Mouse (Mus musculus): ENCODE measurements at regions not wholly inside any gene's neighbourhood (a gene's known extent, or its start where the extent isn't known, plus 50 kb on each side); places are given as distances from the start of the nearest gene placed in this dataset.

- TF ChIP-seq POLR2A (IDR thresholded peaks at IDR 0.05; ENCODE audit: low read depth, low read length) (no peak), CTCF (conservative IDR thresholded peaks at IDR 0.05; ENCODE audit: insufficient read depth, insufficient read length, low read depth, low read length) (no peak)
Measured at GRCm38 (mm10) chr10:99864711-99865110, 105.3 kb upstream of the Csl start.
